Mouse (Mus musculus) thymus, adult 18-20 months (tissue): ENCODE measurements around the gene Gm48552.

Experiments used
- DNase-seq, 2 experiments: peaks; one replicate each; pipeline ENCODE4 v3.0.0; 2022; ENCODE audit warnings: mixed read lengths in 2 of 2

Gm48552 gene

DNA sequence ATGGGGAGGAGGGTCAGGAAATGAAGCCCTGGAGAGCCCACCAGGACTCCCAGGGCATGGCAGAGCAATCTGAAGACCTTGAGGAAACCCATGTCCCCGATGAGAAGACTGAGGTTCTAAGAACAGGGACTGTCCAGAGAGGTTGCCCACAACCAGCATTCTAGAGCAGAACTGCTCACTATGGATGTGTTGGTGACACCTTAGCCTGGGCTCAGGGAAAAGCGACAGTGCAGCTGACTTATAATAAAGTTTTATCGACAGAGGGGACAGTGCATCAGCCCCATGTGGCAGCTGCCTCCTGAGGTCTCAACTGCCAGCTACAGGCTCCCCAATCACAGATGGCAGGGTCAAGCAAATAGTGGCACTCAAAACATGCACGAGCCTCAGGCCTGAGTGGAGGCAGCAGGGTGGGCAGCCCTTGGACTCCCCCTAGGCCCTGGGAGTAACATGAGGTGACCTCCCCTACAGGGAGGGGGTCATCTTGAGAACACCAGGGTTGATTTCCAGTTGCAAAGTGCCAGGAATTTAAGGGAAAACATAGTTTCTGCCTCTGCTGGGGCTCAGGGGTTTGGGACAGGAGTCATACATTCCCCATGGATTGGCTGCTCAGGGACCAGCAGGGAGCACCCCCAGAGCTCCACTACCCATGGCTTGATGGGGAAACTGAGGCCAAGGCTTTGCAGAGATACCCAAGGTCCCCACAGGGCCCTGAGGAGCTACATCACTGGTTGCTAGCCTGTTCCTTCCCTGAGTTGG, 32.4 kb downstream of the Gm48552 start:
- DNase-seq = peak; percentile 0 to 1

DNA sequence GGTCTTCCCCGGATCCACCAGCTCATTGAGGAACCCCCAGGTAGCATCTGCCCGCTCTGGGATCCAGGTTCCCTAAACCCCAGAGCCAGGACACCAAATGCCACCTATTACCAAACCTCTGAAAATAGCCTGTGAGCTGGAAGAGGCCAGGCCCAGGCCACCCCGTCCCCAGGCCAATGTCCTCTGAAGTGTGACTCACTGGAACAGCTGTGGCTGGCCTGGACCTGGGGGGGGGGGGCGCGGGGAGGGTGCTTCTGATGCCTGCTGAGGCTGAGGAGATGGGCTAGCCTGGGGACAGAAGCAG, 32.9 kb downstream of the Gm48552 start:
- peak in 1 of 2 experiments; percentile 2 for DNase-seq

DNA sequence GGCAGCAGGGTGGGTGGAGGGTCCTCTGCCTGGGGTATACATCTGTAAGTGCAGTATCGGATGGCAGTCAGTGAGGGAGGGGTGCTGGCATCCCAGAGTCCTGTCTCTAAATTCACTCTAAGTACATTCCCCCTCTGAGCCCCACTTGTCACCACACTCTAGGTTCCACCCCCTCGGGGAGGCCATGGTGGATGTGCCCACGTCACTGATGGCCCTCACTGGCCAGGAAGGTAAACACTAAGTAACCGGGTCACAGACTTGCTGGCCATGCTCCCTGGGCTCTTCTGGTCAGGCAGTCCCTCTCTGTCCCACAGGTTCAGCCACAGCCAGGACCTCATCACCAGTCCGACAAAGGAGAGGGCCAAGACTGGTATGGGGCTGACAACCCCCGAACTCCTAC, 33.4 kb downstream of the Gm48552 start:
- peak; percentile 0 to 3 for DNase-seq

DNA sequence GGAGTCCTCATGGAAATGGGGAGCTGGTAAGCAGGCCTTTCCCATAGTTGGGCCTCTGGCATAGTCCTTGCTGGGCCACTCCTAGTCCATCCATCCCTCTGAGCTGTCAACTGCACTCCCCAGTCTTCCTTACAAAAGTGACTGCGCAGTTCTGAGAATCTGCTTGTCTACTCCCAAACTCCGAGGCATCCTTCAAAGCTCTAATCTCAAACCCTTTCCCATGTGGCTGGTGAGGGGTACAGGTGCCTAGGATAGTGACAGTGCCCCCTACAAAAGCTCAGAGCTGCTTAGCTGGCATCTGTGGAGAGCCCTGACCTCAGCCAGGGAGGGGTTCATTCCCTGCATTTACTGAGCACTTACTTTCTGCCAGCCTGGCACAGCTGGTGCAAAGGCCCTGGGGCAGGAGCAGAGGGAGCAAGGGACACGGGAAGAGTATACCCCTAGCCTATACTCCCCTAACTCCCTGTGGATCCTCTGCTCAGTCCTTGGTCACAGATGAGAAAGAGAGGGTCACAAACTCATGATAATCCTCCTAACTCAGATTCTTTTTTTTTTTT, 33.9 kb downstream of the Gm48552 start:
- DNase-seq = no peak

DNA sequence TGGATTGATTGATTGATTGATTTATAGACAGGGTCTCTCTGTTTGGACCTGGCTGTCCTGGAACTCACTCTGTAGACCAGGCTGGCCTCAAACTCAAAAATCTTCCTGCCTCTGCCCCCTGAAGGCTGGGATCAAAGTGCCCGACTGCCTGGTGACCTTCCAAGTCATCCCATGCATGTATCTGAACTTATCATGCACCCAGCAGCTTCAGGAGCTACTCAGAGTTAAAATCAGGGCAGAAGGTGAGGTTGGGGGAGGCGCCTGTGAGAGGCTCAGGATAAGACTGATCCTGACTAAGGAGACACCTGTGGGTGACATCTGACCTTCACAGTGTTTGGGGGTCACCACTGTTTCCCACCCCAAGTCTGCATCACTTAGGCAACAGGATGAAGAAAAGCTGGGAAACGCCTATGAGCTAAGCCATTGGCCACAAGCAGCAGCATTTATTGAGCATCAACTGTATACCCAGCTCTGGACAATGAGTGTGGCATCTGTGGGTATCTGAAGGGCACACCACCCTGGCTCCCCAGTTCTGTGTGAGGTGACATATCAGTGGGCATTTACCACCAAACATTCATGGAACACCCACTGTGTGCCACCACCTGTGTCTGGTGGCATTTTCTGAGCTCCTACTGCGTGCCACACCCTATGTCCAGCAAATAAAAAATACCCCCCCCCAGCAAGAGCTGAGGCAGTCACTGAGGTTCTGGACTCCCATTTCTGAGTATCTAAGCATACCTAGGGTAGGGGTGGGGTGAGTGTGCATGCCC, 34.9 kb downstream of the Gm48552 start:
- DNase-seq = peak in 1 of 2 experiments; percentile 0

DNA sequence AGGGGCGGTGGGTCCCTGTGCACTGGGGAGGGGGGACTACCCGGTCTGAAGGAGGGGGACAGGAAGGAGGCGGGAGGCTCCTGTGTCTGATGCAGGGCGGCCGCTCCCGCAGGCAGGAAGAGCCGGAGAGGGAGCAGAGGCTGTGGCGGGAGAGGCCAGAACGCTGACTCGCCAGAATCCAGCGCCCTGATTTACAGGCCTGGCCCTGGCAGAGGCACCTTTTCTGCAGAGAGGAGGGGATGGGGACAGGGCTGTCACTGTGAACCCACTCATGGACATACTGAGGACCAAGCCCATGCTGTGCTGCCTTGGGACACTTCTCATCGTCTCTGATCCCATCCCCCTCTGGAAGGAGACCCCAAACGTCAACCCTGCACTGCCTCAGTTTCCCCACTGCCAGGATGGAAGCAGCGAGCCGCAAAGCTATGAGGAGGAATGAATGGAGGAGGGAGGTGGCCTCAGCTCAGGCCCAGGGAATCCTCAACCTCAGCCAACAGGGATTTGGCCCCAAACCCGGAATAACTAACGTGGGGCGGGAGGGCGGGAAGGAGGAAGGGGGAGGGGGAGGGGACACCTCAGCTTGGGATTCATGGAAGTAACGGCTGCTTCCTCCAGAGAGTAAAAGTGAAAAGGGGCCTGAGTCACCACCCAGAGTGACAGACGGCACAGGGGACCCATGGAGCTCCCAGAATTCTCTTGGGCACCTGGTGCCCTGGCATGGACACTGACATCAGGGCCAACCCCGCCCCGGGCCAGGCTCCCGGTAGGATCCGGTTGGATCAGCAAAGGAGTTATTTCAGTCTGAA, 35.6 kb downstream of the Gm48552 start:
- DNase-seq = peak; percentile 5 to 10

DNA sequence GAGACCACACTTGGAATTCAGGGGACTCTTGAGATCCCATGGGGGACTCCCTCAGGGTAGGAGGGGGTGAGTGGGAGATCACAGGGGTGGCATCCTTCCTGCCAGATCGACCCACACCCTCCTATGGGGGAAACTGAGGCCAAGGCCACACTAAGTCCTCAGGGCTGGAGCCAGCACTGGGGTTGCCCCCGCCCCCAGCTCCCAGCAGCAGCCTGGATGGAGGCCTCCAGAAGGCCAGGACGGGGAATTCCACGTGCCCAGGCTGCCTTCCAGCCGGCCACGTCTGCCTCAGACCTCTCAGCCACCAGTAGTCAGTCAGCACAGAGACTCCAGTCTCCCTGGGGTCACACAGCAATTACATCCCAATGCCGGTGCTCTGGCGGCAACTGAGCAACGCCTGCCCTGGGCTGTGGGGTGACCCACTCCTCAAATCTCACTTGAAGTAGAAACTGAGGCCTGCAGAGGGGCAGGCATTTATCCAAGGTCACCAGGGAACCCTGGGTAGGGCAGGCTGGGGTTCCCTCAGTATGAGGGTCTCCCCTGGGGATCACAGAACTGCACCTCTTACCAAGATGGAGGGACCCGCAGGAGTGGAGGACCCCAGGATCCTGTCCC, 36.5 kb downstream of the Gm48552 start:
- DNase-seq = peak; percentile 4 to 6

DNA sequence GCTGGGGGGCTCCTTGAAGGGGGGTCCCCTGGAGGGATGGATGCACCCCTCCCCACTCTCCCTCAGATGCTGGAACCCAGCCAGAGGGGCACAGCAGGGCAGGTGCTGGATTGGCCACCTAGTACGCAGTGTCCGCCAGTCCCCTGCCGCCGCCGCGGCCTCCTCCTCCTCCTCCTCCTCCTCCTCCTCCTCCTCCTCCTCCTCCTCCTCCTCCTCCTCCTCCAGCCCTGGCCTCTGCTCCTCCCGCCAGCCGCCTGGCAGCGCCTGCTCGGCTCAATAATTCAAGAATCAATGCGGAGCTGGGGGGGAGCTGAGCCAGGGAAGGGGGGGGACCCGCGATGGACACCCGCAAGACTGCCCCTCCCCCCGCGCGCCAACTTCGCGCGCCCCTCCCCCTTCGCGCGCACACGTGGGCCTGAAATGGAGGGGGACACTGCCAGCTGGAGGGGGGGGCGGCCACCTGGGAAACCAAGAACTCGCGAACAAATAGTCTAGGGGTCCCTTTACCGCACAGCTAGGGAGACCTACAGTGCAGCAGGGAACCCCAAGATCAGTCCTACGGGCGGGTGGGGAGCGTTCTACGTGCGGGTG, 37.4 kb downstream of the Gm48552 start:
- DNase-seq = peak in 1 of 2 experiments; percentile 2

DNA sequence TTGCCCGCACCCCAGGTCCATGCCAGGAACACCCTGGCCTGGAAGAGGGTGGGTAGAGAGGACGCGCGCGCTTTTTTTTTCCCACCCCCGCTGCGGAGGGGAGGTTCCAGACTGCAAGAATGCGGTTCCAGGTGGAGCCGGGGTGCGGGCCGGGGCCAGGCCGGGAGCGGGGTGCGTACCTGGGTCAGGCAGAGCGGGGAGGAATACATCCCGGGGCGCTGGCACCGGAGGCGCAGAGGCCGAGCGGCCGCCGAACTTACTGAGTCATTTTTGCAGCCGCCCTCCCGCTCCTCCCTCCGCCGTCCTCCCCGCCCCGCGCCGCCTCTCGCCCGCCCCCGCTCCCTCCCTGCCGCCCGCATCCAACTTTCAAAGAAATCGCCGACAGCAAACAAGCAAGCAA, 38.1 kb downstream of the Gm48552 start:
- DNase-seq = peak in 1 of 2 experiments; percentile 16

DNA sequence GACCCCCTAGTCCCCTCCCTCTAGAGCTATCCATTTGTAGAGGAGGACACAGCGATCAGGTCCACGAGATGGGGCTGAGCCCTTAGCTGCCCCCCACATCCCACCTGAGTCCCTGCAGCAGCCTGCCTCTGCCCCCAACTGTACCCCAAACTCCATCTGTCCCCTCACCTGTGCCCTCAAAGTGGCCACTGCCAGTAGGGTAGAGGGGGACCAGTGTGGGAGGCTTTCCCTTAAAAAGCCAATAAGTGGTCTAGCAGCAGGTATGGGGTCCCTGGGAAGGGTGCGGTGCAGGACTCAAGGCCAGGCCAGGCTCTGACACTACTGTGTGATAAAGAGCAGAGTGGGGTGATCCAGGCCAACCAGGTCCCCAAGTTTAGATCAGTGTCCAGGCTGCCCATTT, 38.5 kb downstream of the Gm48552 start:
- peak in 1 of 2 experiments; percentile 8 for DNase-seq

DNA sequence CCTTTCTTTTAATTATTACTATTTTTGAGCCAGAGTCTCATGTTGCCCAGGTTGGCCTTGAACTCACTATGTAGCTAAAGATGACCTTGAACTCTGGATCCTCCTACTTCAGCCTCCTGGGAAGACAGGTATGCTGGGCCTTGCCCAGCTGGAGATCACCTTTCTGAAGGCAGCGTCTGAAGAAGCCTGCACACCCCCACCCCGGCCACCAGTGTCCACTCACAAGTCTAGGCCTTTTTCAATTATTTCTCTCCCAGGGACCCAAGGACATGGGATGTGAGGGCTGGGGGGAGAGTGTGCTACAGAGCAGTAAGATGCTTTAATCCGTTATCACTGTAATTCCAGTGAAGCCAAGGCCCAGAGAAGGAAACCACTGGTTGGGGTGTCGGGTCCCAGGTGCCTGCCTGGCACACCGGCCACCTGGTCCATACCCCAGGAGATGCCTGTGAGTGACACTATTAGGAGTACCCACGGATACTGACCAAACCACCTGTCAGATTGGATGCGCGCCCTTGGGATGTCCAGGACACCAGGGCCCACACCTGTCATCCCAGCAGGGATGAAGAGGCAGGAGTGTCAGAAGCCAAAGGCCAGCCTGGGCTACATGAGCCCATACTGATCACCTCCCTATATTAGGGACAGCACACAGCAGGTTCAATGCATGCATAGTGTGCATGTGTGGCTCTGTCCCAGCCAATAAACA, 39.1 kb downstream of the Gm48552 start:
- no peak for DNase-seq

DNA sequence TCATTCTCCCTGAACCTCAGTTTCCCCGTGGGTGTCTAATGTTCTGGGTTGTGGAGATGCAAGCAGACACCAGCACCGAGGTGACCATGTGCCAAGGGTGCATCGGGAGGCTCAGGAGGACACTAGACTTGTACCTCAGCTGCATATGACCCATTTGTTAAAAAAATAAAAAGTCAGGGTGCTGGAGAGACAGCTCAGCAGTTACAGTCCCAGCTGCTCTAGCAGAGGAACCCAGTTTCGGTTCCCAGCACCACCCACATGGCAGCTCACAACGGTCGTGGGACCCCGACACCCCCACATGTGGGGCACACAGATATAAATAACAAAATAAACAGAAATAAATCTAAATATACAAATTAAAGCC, 39.7 kb downstream of the Gm48552 start:
- no peak for DNase-seq

DNA sequence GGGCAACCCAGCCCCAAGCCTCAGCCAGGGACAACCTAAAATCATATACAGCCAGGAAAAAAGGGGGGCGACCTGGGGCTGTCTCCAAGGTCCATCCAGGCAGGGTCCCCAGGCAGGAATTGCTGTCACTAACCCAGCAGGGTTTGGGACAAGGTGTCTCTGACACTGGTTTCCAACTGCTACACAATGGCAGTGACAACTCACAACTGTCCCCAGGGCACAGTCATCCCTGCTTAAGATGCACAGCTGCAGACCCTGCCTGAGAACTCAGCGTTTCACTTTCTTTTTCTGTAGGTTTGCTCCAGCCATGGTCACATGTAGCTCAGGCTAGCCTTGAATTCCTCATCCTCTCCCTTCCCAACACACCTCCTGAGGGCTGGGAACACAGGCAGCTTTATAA, 40.3 kb downstream of the Gm48552 start:
- no peak for DNase-seq

DNA sequence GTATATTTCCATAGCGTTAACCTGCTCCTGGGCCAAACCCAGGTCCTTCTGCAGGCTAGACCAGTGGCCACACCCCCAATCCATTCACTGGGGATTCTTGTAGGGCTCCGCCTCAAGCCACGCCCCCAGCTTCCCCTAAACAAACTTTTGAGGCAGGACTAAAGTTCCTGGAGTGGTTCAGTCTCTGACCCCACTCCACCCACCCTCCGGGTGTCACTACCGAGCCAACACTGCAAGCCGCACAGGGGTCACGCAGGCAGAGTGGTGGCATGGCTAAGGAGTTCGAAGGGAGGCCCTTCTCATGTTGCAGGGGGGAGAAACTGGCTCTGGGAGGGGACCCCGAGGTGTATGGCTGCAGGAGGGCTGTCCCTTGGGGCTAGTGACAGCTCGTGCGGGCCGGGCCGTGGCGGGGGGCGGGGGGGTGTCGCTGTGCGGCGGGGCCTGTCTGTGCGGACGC, 40.8 kb downstream of the Gm48552 start:
- DNase-seq = peak; percentile 70 to 81

DNA sequence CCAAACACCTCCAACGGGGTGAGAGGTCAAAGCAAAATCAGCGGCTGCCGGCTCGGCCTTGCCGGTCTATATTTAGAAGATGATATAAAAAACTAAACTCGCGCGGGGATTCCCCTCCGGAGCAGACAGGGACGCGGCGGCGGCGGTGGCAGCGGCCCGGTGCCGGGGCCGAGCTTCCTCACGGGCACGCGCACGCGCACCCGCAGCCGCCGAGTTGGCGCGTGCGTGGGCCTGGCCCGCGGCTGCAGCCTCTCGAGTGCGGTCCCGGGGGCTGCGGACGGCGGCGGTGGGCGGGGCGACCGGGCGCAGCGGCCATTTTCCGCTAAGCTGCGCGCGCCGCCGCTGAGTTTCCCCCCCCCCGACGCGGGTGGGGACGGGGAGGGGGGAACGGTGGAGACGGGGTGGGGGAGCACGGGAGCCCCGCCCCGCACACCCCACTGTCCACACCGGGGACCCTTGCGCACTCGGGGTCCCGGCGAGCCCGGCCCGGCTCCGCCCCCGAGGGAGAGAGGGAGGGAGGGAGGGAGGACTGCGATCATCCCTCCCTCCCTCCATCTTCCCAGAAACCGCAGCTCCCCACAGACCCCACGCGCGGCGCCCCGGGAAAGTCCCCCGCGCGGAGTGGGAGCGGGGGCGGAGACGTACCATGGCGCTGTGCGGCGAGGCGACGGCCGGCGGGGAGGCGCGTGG, 41.5 kb downstream of the Gm48552 start:
- DNase-seq = peak; percentile 40 to 55

DNA sequence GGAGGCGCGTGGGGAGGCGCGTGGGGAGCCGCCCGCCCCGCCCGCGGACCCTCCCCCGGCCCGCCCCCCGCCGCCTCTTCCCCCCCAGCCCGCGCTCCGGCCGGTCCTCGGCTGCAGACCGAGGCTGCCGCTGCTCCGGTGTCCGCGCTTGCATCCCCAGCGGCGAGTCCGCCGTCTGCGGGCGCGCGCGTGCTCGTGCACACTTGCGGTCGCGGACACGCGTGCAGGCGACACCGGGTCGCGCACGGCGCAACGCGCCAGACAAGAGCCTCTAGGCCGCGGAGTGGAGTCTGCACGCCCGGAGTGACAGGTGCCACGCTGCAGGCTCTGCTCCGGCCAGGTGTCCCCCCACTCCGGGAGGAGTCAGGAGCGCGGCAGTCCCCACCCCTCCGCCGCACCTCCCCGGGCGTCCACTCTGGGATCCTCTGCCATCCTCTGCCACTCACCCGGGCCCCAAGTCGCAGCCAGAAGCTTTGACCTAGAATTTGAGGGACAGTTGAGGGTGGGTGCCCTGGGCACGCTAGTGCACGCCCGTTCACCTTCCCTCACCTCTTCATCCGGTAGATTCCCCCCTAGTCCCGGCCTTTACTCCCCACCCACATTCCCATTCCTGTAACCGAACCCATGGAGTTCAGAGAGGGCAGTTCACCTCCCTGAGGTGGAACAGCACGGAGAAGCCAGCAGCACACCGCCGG, 42.2 kb downstream of the Gm48552 start:
- peak; percentile 34 to 53 for DNase-seq

DNA sequence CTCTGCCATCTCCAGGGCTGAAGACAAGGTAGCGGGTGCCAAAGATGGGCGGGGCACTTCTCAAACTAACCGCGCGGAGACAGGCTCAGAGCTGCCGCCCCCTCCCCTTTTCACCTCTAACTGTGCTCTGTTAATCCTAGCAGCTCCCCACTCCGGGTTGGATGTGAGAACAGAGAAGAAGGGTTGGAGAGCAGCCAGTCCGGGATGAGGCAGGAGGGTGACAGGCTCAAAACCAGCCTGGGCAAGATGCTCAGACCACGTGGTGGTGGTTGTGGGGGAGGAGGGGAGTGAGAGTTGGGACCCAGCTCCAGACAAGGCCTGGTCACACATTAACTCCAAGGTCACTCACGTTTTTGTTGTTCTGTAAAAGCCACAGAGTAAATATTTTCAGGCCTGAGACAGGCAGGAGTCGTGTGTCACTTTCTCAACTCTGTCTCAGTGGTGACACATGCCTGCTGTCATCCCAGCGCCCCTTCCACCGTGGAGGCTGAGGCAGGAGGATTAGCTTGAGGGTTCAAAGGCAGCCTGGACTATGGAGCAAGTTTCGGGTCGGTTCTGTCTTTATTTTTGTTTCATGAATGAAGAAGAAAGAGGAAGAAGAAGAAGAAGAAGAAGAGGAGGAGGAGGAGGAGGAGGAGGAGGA, 42.8 kb downstream of the Gm48552 start:
- peak in 1 of 2 experiments; percentile 33 for DNase-seq

DNA sequence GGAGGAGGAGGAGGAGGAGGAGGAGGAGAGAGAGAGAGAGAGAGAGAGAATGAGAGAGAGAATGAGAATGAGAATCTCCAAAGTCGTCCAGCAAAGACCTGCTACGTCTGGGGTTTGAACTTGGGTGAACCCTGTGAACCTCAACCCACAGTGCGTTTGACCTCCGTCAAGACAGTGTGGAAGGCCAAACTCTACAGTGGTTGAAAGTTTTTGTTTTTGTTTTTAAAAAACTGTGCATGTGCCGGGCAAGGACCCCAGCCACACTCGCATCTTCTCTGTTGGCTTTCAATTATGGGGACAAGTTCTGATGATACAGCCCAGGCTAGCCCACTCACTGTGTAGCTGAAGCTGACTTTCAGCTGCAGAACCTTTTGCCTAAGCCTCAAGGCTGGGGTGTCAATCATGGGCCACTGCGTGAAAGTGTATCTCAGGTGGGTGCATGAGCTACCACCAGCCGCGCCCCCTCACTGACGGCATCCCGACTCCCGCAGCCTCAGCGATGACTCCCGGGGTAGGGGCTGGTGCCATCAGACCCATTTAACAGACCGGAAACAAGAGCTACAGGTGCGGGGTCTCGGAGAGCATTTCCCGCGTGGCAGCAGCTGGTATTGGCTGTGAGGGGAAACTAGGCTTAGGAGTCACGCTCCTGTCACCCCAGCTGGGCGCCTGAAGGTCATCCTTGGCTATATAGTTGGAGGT, 43.5 kb downstream of the Gm48552 start:
- DNase-seq = no peak

DNA sequence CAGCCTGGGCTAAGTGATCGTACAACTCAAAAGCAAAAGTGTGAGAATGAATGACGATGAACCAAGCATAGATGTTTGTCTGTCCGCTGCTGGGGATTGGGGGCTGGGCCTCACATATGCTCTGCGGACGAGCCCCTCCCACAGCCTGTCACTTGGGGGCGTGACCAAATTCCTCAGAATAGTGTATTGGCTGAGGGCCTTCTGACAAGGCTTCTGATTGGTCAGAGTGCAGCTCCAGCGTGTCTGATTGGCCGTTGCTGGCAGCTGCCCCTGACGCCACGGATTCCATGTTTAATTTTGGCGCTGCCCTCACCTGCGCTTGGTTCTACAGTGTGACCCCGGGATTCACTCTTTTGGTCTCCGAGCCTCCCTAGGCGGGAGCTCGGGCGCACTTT, 44.1 kb downstream of the Gm48552 start:
- peak; percentile 87 to 93 for DNase-seq
